12 mouse cellular contexts compared by ENCODE assay signal in the genomic region with DNA sequence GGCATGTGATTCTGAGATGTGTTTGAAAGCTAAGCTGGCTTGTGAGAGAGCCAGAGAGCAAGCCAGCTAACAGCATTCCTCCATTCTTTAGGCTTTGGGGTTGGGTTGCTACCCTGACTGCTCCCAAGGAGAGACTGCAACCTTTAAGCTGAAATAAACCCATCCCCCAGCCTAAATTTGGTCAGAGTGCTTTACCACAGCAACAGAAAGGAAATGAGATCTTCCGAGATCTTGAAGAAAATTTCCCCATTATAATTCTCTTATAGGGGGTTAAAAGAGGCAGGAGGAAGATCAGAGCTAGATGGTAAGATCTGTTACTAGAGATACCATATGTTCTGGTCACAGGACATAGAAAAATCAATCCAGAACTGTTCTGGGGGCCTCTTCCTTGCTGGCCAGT. TPM values are rescaled to one million over a fixed set of nuclear protein-coding genes. Genes with fewer than 3 reads are reported as not detected.
DNase-seq lines count a peak whose midpoint lies in the region; ATAC-seq and TF ChIP-seq lines count a peak whose summit lies in the region.
"Had no signal": no experiment of that assay in that cellular context is flagged by ENCODE, and none has a peak within 500 bp of the region (broad histone marks: within the 10 kb centered on the region; RNA-seq: fewer than 3 reads in every experiment).

No protein-coding gene starts in this region.

- no peak for DNase-seq in heart, adult 9 months (ENCODE audit: low spot score in 2 of 2)
- no peak for DNase-seq in stomach, postnatal 0 days (ENCODE audit: low spot score)
- no peak for DNase-seq in neural tube, embryonic 10.5 days (ENCODE audit: extremely low spot score, low spot score)
- DNase-seq: cerebellum, adult 18-20 months had no signal

- ATAC-seq in heart, embryonic 14.5 days (ENCODE audit: insufficient number of reproducible peaks, insufficient read depth, low FRiP score, low read depth) = no peak
- ATAC-seq in stomach, embryonic 14.5 days (ENCODE audit: insufficient number of reproducible peaks, insufficient read depth, low FRiP score, low read depth) = no peak
- ATAC-seq in stomach, postnatal 0 days (ENCODE audit: low FRiP score, low TSS enrichment) = no peak
- peak; percentile 38 for ATAC-seq in megakaryocyte progenitor cell, adult 5-6 weeks (replicated peaks; ENCODE audit: poor library complexity)
- no peak for ATAC-seq in hindbrain, embryonic 12.5 days (ENCODE audit: low FRiP score)

- TF ChIP-seq CTCF in stomach, postnatal 0 days (IDR thresholded peaks at IDR 0.05; ENCODE audit: low read depth) = no peak
- TF ChIP-seq CTCF in bone marrow, adult 2 months (IDR thresholded peaks at IDR 0.05; ENCODE audit: control insufficient read depth, insufficient read depth, low read length) = no peak

- no peak overlapping the region for H3K4me2 ChIP-seq in heart, embryonic 14.5 days (ENCODE audit: low read length)
- H3K4me2 ChIP-seq in stomach, embryonic 14.5 days (replicated peaks; ENCODE audit: low read depth, low read length) = no peak overlapping the region
- no peak overlapping the region for H3K4me2 ChIP-seq in stomach, postnatal 0 days (replicated peaks; ENCODE audit: low read depth)
- H3K4me2 ChIP-seq in hindbrain, embryonic 12.5 days (replicated peaks) = no peak overlapping the region
- H3K4me2 ChIP-seq: hindbrain, embryonic 14.5 days had no signal

- TF ChIP-seq EP300 in stomach, postnatal 0 days (optimal IDR thresholded peaks at IDR 0.05) = no peak

- no peak overlapping the region for H3K4me3 ChIP-seq in heart, embryonic 14.5 days (ENCODE audit: control insufficient read depth in 1 of 2, insufficient read depth in 1 of 2, low read depth in 1 of 2, low read length in 2 of 2)
- H3K4me3 ChIP-seq in stomach, embryonic 14.5 days (ENCODE audit: low read depth, low read length) = no peak overlapping the region
- H3K4me3 ChIP-seq in stomach, postnatal 0 days (ENCODE audit: low read depth, low read length) = no peak overlapping the region
- no peak overlapping the region for H3K4me3 ChIP-seq in bone marrow, adult 2 months (replicated peaks; ENCODE audit: control insufficient read depth, low read depth, low read length)
- no peak overlapping the region for H3K4me3 ChIP-seq in hindbrain, embryonic 12.5 days

- no peak for TF ChIP-seq POLR2A in bone marrow, adult 2 months (IDR thresholded peaks at IDR 0.05; ENCODE audit: borderline replicate concordance, control insufficient read depth, low read depth, low read length)

- peaks cover 0 to 3% of the 10 kb centered on the region in 2 experiments; a peak in 1 of 4 replicates for H3K4me1 ChIP-seq in heart, embryonic 14.5 days (ENCODE audit: control insufficient read depth in 2 of 2, insufficient read depth in 2 of 2, low read length in 2 of 2)
- H3K4me1 ChIP-seq in stomach, embryonic 14.5 days (ENCODE audit: control insufficient read depth, insufficient read depth, low read length) = peaks cover 3% of the 10 kb centered on the region; the same call in 1 of the 2 replicates
- no peaks in the 10 kb centered on the region for H3K4me1 ChIP-seq in stomach, postnatal 0 days (replicated peaks; ENCODE audit: control insufficient read depth, insufficient read depth)
- peaks cover 7% of the 10 kb centered on the region; the same call in 1 of the 2 replicates for H3K4me1 ChIP-seq in bone marrow, adult 2 months (ENCODE audit: control insufficient read depth, insufficient read depth, low read length)
- H3K4me1 ChIP-seq in hindbrain, embryonic 12.5 days = no peaks in the 10 kb centered on the region

- no peak overlapping the region for H3K9ac ChIP-seq in heart, embryonic 14.5 days (ENCODE audit: low read length)
- H3K9ac ChIP-seq in stomach, embryonic 14.5 days (replicated peaks; ENCODE audit: low read depth, low read length) = no peak overlapping the region
- no peak overlapping the region for H3K9ac ChIP-seq in stomach, postnatal 0 days (ENCODE audit: low read length)
- H3K9ac ChIP-seq in hindbrain, embryonic 12.5 days = no peak overlapping the region
- H3K9ac ChIP-seq: hindbrain, embryonic 14.5 days had no signal

- H3K9me3 ChIP-seq in heart, embryonic 14.5 days (ENCODE audit: control insufficient read depth, low read length) = peaks cover 9% of the 10 kb centered on the region; the same call in 1 of the 2 replicates
- peaks cover under 1% of the 10 kb centered on the region; the same call in 1 of the 2 replicates for H3K9me3 ChIP-seq in stomach, embryonic 14.5 days (ENCODE audit: control insufficient read depth, low read depth, low read length)
- 0 out of 2 replicates have a peak, but pooled peaks cover 3% of the 10 kb centered on the region for H3K9me3 ChIP-seq in stomach, postnatal 0 days (ENCODE audit: control insufficient read depth, low read length)
- H3K9me3 ChIP-seq in hindbrain, embryonic 12.5 days (replicated peaks) = peaks cover 5% of the 10 kb centered on the region; the same call in 1 of the 2 replicates

- no peaks in the 10 kb centered on the region for H3K27me3 ChIP-seq in heart, embryonic 14.5 days (ENCODE audit: control insufficient read depth, insufficient read depth, low read length)
- H3K27me3 ChIP-seq in stomach, embryonic 14.5 days (ENCODE audit: control insufficient read depth, insufficient read depth, low read length) = no peaks in the 10 kb centered on the region
- no peaks in the 10 kb centered on the region for H3K27me3 ChIP-seq in stomach, postnatal 0 days (ENCODE audit: control insufficient read depth, insufficient read depth, low read length)
- no peaks in the 10 kb centered on the region for H3K27me3 ChIP-seq in hindbrain, embryonic 12.5 days

- peak overlapping the region; percentile 31 to 35; a peak in 3 of 4 replicates for H3K27ac ChIP-seq in heart, embryonic 14.5 days (replicated peaks in 1 of 2; ENCODE audit: control insufficient read depth in 1 of 2, insufficient read depth in 1 of 2, low read depth in 2 of 2, low read length in 2 of 2)
- peak overlapping the region; percentile 12; the same call in 1 of the 2 replicates for H3K27ac ChIP-seq in stomach, embryonic 14.5 days (ENCODE audit: low read length)
- H3K27ac ChIP-seq in stomach, postnatal 0 days (replicated peaks) = no peak overlapping the region
- peak overlapping the region; percentile 71; the same call in 1 of the 2 replicates for H3K27ac ChIP-seq in bone marrow, adult 2 months (ENCODE audit: control insufficient read depth, insufficient read depth, low read depth, low read length, poor library complexity)
- no peak overlapping the region for H3K27ac ChIP-seq in hindbrain, embryonic 12.5 days
- H3K27ac ChIP-seq: hindbrain, embryonic 14.5 days had no signal

- H3K36me3 ChIP-seq in heart, embryonic 14.5 days (ENCODE audit: control insufficient read depth, insufficient read depth, low read length) = no peaks in the 10 kb centered on the region
- H3K36me3 ChIP-seq in stomach, embryonic 14.5 days (ENCODE audit: control insufficient read depth, insufficient read depth, low read length) = no peaks in the 10 kb centered on the region
- H3K36me3 ChIP-seq in stomach, postnatal 0 days (ENCODE audit: control insufficient read depth, insufficient read depth, low read length) = no peaks in the 10 kb centered on the region
- H3K36me3 ChIP-seq in hindbrain, embryonic 12.5 days = no peaks in the 10 kb centered on the region

- 79% methylated on average over 1 of the region's 1 CpGs for WGBS in heart, embryonic 14.5 days
- 82% methylated on average over 1 of the region's 1 CpGs for WGBS in stomach, embryonic 14.5 days
- 85% methylated on average over 1 of the region's 1 CpGs for WGBS in stomach, postnatal 0 days
- 10% methylated on average over 1 of the region's 1 CpGs for WGBS in bone marrow, adult 2 months
- WGBS in hindbrain, embryonic 12.5 days = 92% methylated on average over 1 of the region's 1 CpGs

RNA-seq across cellular contexts. Expression of a gene that starts 34.6 kb away (rescaled TPM):
- polyA plus RNA-seq in heart, embryonic 14.5 days (2014; fragmentation: Nextera tagmentation; extraction: Ambion mirVana) = not detected in 2 replicates
- polyA plus RNA-seq in stomach, embryonic 14.5 days (2014; fragmentation: Nextera tagmentation; extraction: Ambion mirVana) = 0.36 TPM in 2 replicates
- polyA plus RNA-seq in stomach, postnatal 0 days (2015; fragmentation: Nextera tagmentation; extraction: Ambion mirVana) = 0.05 TPM in 1 of 2 replicates, not detected in the other
- polyA plus RNA-seq in bone marrow, adult 2 months (2011; ENCODE audit: insufficient read depth, insufficient read length, low replicate concordance, missing spikeins) = not detected in 2 replicates
- not detected in 2 replicates for total RNA-seq in megakaryocyte progenitor cell, adult 5-6 weeks (2015)
- not detected in 2 replicates for total RNA-seq in megakaryocyte progenitor cell, adult 5-6 weeks (2017)
- not detected in 2 replicates for polyA plus RNA-seq in hindbrain, embryonic 12.5 days (2016; fragmentation: Nextera tagmentation; extraction: Ambion mirVana)
- total RNA-seq: adrenal gland, postnatal 14 days; left cerebral cortex, postnatal 4 days had no signal
- polyA plus RNA-seq: hindbrain, embryonic 14.5 days had no signal

RNA-seq across cellular contexts. Expression of a gene that starts 56.0 kb away (rescaled TPM):
- 40.8 and 47.0 TPM in 2 replicates for polyA plus RNA-seq in heart, embryonic 14.5 days (2014; fragmentation: Nextera tagmentation; extraction: Ambion mirVana)
- 49.9 and 59.3 TPM in 2 replicates for polyA plus RNA-seq in stomach, embryonic 14.5 days (2014; fragmentation: Nextera tagmentation; extraction: Ambion mirVana)
- polyA plus RNA-seq in stomach, postnatal 0 days (2015; fragmentation: Nextera tagmentation; extraction: Ambion mirVana) = 8.4 and 9.5 TPM in 2 replicates
- polyA plus RNA-seq in bone marrow, adult 2 months (2011; ENCODE audit: insufficient read depth, insufficient read length, low replicate concordance, missing spikeins) = 39.2 and 53.1 TPM in 2 replicates
- 83.1 and 106 TPM in 2 replicates for total RNA-seq in megakaryocyte progenitor cell, adult 5-6 weeks (2015)
- 30.1 and 39.4 TPM in 2 replicates for total RNA-seq in megakaryocyte progenitor cell, adult 5-6 weeks (2017)
- polyA plus RNA-seq in hindbrain, embryonic 12.5 days (2016; fragmentation: Nextera tagmentation; extraction: Ambion mirVana) = 63.8 and 77.2 TPM in 2 replicates

Comparison
In these comparisons a context has a peak if more than half of its experiments do, and no peak if none do; other contexts are left out.
1. H3K27ac ChIP-seq: peak in heart, embryonic 14.5 days (2 of 2), stomach, embryonic 14.5 days (single experiment) and bone marrow, adult 2 months (single experiment); none in stomach, postnatal 0 days (single experiment) and hindbrain, embryonic 12.5 days (single experiment).